Mouse (Mus musculus) common myeloid progenitor, adult 5-6 weeks (primary cell): Measurements from ENCODE around the gene Gpr89. TPM values are rescaled to one million over a fixed set of nuclear protein-coding genes. Genes with fewer than 3 reads are reported as not detected.

ENCODE experiments used
- ATAC-seq: replicated peaks from 2 replicates; pipeline ENCODE4 v1.8.0; 2016; ENCODE audit warnings: low read depth, mild to moderate bottlenecking, moderate TSS enrichment, inconsistent platforms; ENCODE audit not compliant: poor library complexity, severe bottlenecking
- total RNA-seq: library from RNA; stranded (forward); fragments of 200-1000, 187-1606 nt; gene quantifications from 2 replicates; pipeline ENCODE4 v1.2.3, GENCODE M21; 2017

Gpr89 gene
- total RNA-seq, 1 experiment from 2014 or later = 29.1 TPM

DNA sequence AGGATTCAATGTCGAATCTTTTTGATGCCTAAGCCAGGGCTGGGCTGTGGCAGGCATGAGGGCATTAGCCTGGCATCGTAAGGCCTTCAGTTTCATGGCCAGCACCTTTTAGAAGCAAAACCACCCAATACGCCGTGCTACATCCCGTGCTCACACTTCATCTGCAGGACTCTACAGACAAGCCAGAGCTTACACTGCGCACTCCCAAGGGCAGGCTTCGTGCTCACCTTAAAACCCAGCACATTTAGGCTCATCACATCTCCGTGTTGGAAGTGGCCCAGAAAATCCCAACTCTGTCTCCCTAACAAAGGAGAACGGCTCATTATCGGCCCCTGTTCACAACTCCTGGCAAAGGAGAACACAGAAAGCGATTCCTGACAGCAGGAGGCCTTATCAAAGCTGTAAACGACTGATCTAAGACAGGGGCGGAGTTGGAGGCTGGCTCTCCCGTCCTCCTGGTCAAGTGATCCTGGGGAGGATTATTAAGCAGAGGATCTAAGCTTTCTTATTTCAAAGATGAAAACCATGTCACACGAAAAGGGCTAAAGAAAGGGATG, 76.8 kb downstream of the Gpr89 start:
- ATAC-seq = no peak

GRCm38 (mm10) chr3:96825261-96825660, 79.9 kb downstream of the Gpr89 start:
- ATAC-seq = no peak

GRCm38 (mm10) chr3:96824614-96825013, 80.5 kb downstream of the Gpr89 start:
- ATAC-seq = no peak

GRCm38 (mm10) chr3:96823701-96824100, 81.4 kb downstream of the Gpr89 start:
- ATAC-seq = no peak

DNA sequence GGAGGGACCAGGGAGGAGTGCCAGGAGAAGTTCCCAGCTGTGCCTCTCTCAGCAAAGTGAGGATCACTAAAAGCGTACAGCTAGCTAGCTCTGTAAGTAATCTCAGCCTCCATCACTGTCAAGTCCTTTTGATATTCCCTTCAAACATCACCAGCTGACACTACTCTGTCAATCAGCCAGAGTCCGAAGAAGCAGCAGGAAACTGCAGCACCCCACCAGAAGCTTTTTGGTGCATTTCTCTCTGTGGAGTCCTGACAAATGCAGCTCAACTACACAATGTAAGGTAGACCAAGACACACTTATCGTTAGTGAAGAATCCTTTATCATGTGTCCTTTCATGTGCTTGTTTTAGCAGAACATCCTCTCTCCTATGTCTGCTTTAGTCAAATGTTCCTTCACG, 83.6 kb downstream of the Gpr89 start:
- no peak for ATAC-seq

GRCm38 (mm10) chr3:96820116-96820915, 84.8 kb downstream of the Gpr89 start:
- ATAC-seq = no peak

Other genes with a start within 250 kb of the Gpr89 start
- not detected in 2 replicates for gene Ankrd35, start 235.2 kb downstream of the Gpr89 start, total RNA-seq
- 4.7 and 6.2 TPM in 2 replicates for gene Pias3, start 209.0 kb downstream of the Gpr89 start, total RNA-seq
- 0.15 TPM in 1 of 2 replicates, not detected in the other for gene Nudt17, start 196.8 kb downstream of the Gpr89 start, total RNA-seq
- gene Polr3c, start 177.7 kb downstream of the Gpr89 start, total RNA-seq = 19.8 and 25.8 TPM in 2 replicates
- 56.2 and 69.8 TPM in 2 replicates for gene Rnf115, start 177.7 kb downstream of the Gpr89 start, total RNA-seq
- gene Pdzk1, start 76.1 kb downstream of the Gpr89 start, total RNA-seq = 0.50 and 1.5 TPM in 2 replicates
- not detected in 2 replicates for gene Cd160, start 76.0 kb downstream of the Gpr89 start, total RNA-seq
- gene Gja5, start 653 bp downstream of the Gpr89 start, total RNA-seq = 0.05 TPM in 1 of 2 replicates, not detected in the other
- gene Gja8, start 20.7 kb upstream of the Gpr89 start, total RNA-seq = not detected in 2 replicates